Mouse (Mus musculus): ENCODE measurements at regions not wholly inside any gene's neighbourhood (a gene's known extent, or its start where the extent isn't known, plus 50 kb on each side); places are given as distances from the start of the nearest gene placed in this dataset.

DNA sequence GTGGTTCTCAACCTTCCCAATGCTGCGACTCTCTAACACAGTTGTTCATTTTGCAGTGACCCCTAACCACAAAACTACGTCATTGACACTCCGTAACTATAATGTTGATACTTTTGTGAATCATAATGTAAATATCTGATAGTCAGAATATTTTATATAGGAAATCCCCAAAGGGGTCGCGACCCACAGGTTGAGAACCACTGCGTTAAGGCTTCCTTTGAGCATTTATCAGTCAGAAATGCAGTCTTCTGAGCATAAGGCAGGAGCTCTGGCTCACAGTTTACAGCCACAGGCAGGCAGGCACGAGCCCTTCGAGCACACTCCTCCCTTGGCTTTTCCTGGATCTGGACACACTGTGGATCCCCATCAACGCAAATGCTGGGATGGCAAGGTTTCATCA is 57.0 kb downstream of the Nxnl2 start:
- DNase-seq: no peak

GRCm38 (mm10) chr13:51228862-51229770 is 58.3 kb downstream of the Nxnl2 start:
- peak; percentile 47 to 57 for DNase-seq

GRCm38 (mm10) chr13:51229862-51230261 is 59.0 kb downstream of the Nxnl2 start:
- DNase-seq: no peak

DNA sequence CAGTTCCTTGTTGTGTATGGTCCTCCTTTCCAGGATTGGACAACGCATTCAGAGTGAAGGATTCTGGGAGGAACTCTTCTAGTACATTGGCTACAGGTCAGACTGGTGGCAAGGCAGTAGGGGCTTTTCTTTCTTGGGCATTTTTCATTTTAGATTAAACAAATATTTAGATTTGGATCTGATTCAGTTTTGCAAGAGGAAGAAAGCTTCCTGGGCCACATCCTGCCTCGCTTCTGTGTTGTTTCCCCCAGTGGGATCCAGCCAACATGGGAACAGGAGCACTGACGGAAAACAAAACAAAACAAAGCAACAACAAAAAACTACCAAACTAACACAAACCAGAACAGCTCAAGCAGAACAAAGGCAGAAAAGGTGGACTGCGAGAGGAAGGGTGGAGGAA is 60.8 kb downstream of the Nxnl2 start:
- no peak for DNase-seq

- no peak for DNase-seq
These were observed 76.6 kb downstream of the Nxnl2 start for GRCm38 (mm10) chr13:51247378-51247777.

- DNase-seq: no peak
These were observed 82.5 kb downstream of the Nxnl2 start for GRCm38 (mm10) chr13:51253371-51253770.

DNA sequence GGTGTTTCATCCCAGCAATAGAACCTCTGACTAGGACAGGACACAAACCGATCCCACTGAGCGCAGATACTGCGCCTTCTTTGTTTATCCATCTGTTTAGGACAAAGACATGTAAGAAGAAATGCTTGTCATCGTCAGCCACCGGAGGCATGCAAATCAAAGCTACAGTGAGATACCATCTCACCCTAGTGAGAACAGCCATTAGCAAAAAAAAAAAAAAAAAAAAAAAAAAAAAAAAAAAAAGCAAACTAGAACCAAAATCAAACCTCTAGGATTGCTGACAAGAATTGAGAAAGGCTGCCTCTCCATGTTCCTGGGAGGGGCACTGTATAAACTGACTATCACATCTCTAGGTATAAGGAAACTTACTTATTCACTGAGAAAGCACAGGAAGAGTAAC is 84.9 kb downstream of the Nxnl2 start:
- no peak for DNase-seq

DNA sequence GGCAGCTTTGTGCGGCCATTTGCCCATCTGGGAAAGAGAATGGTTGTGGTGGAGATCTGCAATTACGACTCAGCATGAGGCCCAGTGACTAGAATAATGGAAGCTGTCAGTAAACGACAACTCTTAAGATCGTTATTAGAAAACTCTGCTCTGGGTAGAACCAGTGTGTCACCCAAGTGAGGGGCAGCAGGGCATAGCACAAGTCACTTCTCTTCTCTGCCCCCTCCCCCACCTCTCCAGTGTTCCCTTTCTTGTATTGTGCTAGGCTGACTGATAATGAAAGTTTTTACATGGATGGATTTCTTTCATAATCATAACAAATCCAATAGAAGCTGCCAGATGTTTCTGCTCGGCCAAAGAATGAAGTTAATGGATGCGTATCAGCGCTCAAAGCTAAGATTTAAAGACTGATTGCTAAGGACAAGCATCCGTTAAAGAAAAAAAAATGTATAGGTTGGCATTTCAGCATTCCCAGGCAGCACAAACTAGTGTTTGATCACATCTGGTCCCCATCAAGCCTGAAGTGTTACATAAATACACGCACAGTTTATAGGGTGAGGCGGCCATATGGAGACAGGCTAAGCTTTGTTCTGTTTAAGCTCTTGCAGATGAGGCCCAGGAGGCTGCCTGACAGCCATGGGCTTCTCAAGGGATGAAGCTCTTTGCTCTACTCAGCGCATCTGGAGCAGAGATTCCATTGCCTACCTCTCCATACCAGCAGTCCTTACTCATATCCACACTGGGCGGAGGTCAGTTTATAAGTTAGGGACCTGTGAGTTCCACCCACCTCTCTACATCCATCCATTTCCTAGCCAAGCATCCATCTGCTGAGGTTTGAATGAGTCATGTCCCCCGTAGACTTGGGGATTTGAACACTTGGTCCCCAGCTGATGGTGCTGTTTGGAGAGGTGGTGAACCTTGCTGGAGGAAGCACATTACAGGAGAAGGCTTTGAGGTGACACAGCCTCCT is 88.2 kb downstream of the Nxnl2 start:
- DNase-seq: no peak

GRCm38 (mm10) chr13:51261619-51262018 is 90.8 kb downstream of the Nxnl2 start:
- peak in 1 of 2 experiments; percentile 14 for DNase-seq

DNA sequence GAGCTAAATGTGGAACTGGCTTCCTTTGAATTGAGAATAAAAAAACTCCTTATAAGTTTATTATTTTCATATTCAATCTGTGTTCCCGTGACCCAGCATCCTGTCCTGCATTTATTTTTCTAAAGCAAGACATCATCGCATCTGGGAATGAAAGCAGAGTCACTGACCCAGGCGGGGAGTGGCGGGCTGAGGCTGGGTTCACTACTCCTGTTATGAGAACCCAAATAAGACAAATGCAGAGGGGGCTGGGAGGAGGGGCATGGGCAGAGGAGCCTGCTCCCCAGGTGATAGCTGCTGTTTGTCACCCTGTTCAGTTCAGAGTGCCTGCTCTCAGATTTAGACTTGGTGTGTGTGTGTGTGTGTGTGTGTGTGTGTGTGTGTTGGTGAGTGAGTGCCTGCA is 102.0 kb downstream of the Nxnl2 start:
- DNase-seq: no peak

GRCm38 (mm10) chr13:51274639-51275038 is 103.8 kb downstream of the Nxnl2 start:
- DNase-seq: no peak

DNA sequence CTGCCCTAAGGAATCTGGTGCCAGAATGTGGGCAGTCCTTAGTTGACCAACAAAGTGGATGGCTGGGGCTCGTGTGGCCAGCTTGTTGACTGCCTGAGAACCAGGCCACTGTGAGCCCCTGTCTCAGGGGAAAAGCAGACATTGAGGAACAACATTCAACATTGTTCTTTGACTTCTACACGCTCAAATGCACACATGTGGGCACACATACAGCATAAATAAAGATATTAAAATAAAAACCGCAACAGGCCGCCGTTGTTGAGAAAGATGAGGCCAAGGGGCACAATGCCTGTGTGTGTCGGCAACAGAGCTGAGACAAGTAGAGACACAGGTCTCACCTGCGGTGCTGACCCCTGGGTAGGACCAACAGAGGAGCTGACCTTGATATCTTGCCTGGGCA is 105.8 kb downstream of the Nxnl2 start:
- no peak for DNase-seq

DNA sequence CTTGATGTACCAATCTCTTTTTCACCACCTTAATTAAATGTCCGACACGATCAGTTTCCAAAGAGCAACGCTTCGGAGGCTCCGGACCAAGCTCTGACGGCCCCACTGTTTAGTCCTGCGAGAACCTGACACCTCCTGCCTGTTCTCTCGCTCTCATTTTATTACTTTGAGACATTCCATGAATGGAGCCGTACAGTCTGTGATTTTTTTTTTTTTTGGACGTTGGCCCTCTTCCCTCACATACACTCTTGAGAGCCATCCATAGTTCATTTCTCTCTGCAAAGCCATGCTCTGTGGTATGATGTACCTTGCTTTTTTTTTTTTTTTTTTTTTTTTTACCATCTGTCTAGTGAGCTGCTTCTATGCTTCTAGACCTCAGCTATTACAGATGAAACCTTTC is 106.7 kb downstream of the Nxnl2 start:
- no peak for DNase-seq

DNA sequence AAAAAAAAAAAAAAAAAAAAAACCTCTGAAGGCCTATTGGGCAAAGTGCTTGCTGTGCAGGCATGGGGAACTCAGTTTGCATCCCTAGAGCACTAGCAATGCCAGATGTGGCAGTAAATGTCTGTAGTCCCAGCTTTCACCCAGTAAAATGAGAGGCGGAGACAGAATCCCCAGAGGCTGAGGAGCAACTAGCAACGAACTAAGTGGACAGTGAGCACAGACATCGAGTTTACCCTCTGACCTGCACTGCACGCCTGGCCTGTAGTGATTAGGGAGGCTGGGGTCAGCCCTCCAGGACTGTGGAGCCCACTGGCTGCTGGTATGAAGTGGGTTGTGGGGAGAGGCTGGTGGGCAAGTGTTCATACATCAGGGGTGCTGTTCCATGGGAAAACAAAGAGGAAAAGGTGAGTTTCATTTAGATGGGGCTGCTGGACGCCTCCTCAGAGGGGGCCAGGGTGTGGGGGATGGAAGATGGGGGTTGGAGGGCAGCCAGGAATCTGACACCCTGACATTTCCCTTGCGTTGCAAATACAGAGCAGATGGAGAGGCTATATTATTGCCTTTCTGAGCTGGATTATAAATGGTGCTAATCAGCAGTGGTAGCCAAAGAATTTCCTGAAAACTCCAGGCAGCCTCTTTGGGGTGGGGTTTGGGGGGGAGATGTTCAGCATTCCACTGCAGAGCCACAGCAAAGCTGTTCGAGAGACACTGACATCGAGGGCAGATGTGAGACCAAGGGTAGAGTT is 109.0 kb downstream of the Nxnl2 start:
- no peak for DNase-seq

GRCm38 (mm10) chr13:51280388-51280753 is 109.5 kb downstream of the Nxnl2 start:
- no peak for DNase-seq

DNA sequence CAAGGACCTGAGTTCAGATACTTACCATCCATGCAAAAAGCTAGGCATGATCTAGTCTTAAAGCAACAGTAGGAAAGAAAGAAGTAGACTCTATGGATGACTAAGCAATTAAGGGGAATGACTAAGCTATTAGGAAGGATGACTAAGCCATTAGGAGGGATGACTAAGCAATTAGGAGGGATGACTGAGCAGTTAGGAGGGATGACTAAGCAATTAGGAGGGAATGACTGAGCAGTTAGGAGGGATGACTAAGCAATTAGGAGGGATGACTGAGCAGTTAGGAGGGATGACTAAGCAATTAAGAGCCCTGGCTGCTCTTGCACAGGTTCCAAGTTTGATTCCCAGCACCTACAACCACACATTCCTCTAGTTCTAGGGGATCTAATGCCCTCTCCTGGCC is 113.9 kb downstream of the Nxnl2 start:
- no peak for DNase-seq

GRCm38 (mm10) chr13:51289442-51289841 is 118.6 kb downstream of the Nxnl2 start:
- DNase-seq: no peak

DNA sequence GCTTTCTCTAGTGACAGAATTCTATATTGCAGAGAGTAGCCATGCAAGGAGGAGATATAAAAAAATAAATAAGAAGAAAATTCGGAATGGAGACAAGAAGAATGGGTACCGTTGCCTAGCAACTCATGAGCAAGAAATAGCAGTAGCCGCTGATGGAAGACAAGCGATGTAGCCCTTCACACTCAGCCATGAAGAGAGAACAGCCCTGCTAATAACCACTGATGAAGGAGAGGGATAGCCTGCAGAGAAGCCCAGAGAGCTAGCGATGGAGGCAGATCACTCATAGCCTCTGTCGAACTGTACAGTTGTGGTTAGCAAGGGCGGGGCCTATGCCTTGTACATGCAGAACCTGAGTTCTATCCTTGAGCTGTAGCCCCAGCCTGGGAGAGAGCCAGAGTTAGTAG is 118.4 kb upstream of the S1pr3 start:
- DNase-seq: no peak

DNA sequence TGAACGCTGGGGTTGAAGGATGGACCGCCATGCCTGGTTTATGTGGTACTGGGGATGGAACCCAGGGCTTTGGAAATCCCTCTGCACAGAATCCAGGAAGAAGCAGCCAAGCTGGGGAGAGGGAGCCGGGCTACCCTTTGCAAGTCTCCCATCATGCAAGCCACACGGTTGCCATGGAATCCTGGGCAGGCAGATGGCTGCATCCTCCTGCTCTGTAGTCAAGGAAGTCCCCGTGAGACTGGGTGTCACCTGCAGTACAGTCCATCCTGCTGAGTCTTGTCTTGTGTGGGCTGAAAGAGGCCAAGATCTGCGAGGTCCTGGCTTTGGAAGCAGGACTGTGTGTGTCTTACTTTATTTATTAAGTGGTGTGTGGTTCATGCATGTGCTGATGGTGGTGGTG is 117.5 kb upstream of the S1pr3 start:
- no peak for DNase-seq

DNA sequence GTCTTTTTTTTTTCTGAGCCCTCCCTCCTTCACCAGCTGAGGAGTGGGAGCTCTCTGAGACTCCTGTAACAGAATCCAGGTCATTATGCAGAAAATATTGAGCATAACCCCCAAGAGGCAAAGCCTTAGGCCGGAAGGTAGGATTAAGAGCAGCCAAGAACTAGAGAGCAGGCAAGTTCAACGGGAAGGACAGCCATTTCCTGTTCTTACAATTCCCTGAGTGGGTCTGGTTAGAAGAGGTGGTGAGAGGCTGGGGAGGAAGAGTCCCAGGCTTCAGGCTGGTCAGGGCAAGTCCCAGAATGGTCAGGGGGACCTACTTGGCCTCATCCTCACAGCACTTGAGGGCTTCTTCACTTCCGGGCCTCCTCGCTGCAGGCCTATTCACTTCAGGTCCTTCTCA is 115.4 kb upstream of the S1pr3 start:
- DNase-seq: no peak

GRCm38 (mm10) chr13:51295872-51296271 is 112.6 kb upstream of the S1pr3 start:
- DNase-seq: no peak

- DNase-seq: no peak
These were observed 111.1 kb upstream of the S1pr3 start for GRCm38 (mm10) chr13:51297231-51297880.
